Mouse (Mus musculus) G1E (cell line): ENCODE results near the gene Ccnd3.

ENCODE experiments used
- CTCF ChIP-seq: IDR thresholded peaks from 2 replicates; pipeline ENCODE4 v1.5.1; 2012; ENCODE audit warnings: low read depth, low read length, inconsistent platforms, mixed read lengths
- GATA1 ChIP-seq: IDR thresholded peaks from 2 replicates; pipeline ENCODE4 v1.6.1; 2012; ENCODE audit warnings: borderline replicate concordance, low read length, inconsistent platforms, mixed read lengths

DNA sequence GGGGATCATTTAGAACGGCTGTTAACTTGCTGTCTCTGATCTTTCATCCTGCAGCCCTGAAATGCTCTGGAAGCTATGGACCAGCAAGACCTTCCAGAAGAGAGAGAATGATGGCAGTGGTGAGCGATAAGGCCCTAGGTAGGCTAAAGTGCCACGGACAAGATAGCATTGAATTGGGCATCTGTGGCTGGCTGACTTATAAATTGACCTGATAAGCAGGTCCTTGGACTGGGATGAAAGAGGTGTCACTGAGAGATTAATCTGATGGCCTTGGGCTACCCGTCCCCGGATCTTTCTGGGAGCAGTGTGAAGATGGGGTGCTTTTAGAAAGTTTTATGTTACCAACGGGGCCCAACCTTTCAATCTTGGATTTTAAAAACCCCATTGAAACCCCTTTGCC, 73.8 kb downstream of the Ccnd3 start:
- TF ChIP-seq GATA1, result no peak
- TF ChIP-seq CTCF, result no peak
